Mouse (Mus musculus): Measurements from ENCODE around the gene Eva1b.

The Eva1b gene

DNA sequence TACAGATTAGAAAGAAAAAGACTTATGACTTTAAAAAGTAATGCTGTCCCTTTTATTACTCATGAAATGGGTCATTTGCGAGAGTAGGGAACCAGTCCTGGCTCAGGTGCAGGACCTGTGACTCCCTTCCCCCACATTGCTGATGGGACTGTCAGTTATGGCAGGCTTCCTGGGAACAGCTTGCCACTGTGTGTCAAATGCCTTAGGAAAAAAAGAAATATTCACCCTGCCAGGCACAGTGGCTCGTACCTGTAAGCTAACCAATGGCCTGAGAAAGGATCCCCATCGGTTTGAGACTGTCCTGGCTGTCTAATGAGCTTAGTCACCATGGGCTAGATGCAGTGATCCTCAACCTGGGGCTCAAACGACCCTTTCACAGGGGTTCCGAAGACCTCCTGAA lies 27.5 kb upstream of the Eva1b start:
- DNase-seq (ENCODE audit: low read depth, low spot score) = peak; percentile 96

DNA sequence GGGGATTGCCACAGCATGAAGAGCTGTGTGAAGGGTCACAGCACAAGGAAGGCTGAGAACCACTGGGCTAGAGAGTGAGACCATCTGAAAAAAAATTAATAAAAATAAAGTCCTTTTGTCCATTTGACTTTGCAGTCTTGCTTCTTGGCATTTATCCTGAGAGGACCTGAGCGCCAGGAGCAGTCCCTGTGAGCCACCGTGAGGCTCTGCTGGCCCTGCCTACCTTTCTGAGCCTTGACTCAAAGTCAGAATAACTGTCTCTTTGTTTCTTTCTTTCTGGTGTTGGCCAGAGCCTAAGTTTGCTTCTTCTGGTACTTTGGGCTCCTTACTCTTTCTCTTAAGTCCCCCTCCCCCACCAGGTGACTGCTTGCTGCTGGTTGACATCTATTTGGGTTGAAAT lies 27.0 kb upstream of the Eva1b start:
- DNase-seq (ENCODE audit: low read depth, low spot score) = peak; percentile 59

DNA sequence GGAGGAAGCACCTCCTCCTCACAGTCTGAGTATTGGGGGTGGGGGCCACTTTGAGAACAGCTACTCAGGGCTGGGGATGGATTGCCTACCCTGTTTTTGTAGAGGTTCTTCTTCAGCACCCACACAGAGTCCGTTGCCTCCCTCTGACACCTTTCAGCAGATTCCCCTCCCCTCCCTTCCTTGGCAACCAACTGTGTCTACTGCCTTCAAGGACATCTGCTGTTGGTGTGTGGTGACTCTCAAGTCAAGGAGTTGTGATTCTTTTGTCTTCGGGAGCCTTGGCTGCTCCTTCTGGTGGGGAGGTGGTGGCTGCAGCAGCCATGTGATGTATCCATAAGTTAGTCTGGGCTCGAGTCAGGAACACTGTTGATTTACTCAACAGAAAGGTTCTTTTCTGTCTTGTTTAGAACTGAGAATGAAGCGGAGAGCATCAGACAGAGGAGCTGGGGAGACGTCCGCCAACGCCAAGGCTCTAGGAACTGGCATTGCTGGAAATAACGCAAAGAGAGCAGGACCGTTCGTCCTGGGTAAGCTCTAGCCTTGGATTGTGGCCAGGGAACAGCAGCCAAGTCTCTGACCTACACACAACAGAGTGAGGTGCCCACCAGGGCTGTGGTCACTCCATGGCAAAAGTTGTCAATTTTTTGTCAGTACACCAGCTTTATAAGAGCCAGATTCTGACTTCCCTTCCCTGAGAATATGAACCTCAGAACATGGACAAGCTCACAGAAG lies 24.1 kb upstream of the Eva1b start:
- peak; percentile 88 for DNase-seq (ENCODE audit: low read depth, low spot score)

DNA sequence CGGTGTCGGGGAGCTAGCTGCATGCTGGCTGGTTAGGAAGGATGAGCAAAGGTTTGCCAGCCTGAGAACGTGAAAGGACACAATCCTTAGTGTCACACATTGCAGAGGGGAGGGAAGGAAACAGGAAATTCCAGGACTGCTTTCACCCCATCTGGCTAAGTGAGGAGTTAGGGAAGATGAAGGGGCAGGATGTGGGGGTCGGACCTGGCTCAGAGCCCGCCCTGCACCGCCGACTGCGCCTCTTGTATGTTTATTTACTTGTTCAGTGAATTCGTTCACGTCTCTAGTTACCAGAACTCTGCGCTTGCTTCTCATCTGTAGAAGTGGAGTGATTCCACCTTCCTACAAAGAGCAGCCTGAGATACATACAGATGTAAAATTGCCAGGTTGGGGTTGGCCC lies 17.0 kb upstream of the Eva1b start:
- DNase-seq (ENCODE audit: low read depth, low spot score) = no peak

DNA sequence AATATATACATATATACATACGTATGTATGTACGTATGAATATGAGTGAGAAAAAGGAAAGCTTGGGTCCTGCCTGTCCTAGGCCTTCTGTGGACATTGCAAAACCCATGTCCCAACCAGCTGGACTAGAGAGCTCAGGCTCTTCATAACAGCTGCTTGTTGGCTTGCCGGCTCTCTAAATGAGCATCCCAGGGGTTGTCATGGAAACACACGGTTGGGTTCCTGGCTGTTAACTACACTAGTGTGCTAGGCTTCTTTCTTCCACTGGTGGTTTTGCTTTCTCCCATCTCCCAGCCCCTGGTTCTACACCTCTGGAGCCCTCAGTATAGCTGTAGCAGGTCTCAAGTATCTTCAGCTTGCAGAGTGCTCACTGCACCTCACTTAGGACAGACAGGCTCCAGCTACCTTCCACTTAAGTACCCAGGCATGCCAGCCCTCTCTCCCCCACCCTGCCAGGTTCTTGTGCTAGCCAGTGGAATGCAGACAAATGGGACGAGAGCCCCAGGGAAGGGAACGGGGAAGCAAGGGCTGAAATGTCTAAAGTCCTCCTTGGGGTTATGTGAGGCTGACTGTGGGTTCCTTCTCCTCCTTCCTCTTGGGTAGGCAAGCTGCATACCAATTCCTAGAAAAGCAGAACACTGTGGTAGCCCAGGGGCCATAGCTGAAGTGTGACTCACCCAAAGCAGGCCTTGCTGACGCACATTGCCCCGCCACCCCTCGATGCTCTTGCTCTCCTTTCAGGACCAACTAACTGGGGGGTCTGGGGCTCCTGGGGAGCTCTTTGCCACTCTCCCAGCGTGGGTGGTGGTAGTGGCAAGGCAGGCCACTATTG lies 16.0 kb upstream of the Eva1b start:
- DNase-seq (ENCODE audit: low read depth, low spot score) = peak; percentile 83

DNA sequence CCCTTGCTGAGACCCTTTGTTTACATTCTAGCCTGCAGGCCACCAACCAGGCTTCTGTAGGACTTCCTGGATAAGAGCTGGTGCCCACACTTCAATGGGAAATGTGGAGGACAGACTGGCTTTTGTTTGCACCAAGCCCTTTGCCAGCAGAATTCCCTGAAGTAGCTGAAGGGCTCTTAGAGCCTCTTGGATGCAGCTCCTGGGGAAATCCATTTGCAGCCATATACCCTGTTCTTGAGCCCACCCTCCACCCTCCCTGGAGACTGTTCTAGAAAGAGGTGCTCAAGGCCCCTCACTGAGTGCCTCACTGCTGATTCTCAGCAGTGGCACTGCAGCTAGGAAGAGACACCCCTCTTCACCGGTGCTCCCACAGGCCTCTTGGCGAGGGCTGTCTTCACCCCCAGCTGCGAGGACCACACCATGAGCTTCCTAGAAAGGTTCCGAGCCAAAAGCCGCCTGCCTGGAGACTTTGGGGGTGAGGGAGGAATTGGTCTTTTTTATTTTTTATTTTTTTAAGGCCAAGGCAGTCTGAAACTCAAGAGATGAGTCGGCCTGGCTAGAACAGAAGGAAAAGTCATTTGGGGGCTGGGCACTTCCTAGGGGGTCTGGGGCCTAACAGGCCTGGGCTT lies 14.8 kb upstream of the Eva1b start:
- DNase-seq (ENCODE audit: low read depth, low spot score) = no peak

DNA sequence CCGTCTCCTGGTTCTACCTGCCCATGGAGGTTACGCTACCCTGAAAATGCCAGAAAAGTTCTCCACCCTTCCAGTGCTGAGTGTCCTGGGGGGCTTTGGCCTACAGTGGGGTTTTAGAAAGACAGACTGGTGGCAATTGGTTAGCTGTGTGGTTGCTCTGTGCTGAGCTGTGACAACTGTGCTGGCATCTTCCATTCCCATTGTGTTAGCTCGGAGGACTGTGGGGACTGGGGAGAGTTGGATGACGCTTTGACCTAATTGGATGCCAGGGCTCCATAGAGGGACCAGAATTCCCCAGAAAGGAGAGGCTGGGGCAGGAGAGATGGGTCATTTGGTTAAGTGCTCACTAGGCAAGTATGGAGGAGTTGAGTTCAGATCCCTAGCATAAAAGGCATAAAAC lies 13.3 kb upstream of the Eva1b start:
- DNase-seq (ENCODE audit: low read depth, low spot score) = peak; percentile 57

DNA sequence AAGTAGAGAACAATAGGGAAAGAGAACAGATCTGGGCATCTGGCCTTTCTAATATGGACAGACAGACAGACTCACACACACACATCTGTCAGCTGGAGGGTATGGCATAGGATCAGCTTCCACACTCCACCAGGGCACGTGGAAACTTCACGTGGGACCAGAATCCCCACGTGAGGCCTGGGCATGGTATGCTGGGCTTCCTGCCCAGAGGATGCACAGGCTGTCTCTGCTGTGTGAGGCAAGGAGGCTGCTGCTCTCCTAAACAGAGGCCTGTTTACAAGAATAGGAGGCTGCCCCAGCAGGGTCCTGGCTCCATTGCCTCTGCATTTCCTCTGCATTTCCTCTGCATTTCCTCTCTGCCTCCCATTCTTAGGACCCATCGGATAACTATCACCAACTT lies 12.9 kb upstream of the Eva1b start:
- DNase-seq (ENCODE audit: low read depth, low spot score) = peak; percentile 67

DNA sequence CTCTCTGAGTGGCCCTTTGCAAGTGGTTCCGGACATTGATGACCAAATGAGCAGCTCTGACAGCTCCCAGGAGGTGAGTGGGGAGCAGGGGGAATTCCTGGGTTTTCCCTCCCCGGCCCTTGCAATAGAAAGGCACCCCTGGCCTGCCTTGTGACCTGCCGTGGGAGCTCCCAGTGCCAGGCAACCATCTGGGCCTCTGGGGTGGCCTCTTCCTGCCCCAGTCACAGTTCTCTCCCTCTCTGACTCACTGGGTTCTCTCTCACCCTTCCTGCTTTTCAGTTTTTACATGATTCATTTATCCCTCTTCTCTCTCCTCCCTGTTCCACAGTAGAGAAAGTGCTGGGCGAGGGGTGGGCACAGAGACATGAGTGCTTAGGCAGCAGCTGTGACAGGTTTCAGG lies 9.8 kb upstream of the Eva1b start:
- DNase-seq (ENCODE audit: low read depth, low spot score) = no peak

DNA sequence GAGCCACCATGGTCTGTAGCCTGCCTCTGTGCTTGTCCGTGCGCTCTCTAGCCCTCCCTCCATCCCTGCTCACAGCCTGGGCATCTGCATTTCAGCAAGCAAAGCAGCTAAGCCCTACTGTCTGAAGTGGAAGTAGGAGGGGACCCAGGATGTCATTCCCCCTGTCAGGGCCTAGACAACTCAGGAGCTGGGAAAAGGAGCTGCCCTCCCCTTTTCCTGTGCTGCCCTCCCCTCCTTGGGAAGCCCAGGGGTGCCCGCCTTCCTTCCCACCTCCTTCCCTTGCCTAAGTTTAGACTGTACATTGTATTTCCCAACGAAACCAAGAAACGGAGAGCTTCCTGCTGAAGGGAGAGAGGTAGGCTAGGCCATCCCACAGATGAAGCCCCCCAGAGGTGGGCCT lies 6.5 kb upstream of the Eva1b start:
- DNase-seq (ENCODE audit: low read depth, low spot score) = no peak

DNA sequence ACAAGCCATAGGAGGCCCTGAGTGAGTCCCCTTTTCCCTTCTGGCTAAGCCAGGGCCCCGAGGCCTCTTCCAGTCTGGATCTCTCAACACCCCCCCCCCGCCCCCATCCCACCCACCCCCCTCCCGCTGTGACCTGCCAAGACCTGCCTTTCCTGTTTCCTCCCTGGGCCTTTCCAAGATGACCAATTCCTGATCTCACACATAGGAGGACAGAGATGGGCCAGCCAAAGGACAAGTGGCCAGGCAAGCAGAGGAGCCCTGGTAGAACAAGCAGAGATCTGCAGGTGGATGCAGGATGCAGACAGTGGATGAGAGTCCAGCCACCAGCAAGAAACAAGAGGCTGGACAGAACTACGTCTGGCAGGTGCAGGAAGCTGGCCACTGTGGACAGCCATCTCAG lies 2.1 kb upstream of the Eva1b start:
- DNase-seq (ENCODE audit: low read depth, low spot score) = no peak

DNA sequence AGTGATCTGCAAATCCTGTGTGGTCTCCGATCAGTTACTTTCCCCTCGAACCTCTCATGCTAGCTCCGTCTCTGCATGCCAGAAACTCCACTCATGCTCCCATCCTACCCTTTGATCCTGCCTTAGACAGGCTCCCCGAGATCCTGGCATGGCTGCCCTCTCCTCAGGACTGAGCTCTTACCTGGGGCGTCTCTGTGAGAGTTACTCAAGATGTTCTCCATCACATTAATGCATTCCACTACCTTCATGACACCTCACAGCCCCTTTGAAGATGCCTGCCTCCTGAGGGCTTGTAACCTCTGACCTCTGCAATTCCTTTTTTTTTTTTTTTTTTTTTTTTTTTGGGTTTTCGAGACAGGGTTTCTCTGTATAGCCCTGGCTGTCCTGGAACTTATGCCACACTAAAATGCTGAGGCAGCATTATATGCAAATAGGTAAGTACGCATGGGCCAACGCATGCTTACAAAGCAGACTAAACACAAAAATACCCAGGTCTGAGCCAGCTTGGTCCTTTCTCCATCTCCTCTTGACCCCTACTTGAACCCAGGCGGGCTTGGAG lies 491 bp upstream of the Eva1b start:
- DNase-seq (ENCODE audit: low read depth, low spot score) = no peak

DNA sequence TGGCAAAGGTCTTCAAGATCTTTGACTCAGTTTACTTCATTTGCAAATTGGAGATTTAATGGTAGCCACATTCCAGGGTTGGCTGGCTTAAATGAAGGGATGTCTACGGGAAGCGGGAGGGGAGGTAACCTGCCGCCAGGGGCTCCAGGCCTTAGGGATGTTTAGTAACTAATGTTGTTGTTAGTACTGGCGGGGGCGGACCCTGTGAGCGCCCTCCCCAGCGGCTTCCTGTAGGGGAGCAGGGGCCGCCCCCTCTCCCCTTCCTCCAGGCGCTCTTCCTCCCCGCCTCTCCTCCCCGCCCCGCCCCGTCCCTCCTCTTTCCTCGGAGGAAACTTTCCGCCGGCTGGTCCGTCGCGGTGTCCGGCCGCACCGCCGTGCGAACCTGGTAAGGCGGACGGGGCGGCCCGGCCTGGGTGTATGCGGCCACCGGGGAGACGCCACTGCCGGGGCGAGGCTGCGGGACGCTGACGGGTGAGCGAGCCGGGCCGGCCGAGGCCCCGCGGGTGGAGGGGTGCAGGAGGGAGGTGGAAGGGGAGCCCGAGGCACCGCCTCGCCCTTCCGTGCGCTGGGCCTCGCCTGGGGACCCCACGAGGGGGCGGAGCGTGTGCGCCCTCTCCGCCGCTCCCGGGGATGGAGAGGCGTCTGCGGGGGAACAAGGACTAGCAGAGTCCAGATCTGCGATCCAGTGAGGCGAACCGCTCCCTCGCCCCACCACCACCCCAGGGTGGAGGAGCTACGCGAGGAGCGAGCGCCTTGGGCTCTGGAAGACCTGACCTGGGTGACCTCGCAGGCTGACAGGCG lies 817 bp downstream of the Eva1b start:
- DNase-seq (ENCODE audit: low read depth, low spot score) = no peak

DNA sequence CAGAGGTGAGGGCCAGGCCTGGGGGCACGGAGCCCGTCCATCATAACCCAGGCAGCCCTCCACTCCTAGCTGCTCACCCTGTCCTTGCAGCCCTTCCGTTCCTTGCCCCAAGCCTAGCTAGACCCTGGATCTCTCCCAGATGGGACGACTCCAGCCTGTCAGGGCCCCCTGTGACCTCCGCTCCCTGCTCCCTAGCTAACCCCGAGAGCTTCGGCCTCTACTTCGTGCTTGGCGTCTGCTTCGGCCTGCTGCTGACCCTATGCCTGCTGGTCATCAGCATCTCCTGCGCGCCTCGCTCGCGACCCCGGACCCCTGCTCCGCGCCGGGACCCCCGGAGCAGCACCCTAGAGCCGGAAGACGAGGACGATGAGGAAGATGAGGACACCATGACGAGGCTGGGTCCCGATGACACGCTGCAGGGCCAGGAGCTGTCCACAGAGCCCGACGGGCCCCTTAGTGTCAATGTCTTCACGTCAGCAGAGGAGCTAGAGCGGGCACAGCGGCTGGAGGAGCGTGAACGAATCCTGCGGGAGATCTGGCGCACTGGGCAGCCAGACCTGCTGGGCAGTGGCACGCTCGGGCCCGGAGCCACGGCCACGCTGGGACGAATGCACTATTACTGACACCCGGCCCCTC lies 1.6 kb downstream of the Eva1b start:
- DNase-seq (ENCODE audit: low read depth, low spot score) = no peak

DNA sequence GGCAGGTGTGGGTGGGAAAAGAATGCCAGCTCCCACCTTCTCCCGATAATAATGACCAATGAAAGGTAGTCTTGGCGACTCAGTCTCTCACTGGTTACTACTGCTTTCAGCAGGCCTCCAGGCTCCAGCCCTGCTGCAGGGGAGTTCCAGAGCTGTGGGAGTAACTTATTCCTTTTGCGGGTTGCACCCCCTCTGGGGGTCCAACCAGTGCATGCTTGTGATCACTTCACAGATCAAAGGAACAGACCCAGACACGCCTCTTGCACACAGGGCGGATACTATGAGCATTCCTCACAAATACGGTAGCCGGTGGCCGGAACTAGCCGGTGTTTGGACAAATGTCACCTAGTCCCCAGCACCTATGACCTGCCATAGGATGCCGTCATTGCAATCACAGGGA lies 2.3 kb downstream of the Eva1b start:
- DNase-seq (ENCODE audit: low read depth, low spot score) = no peak

DNA sequence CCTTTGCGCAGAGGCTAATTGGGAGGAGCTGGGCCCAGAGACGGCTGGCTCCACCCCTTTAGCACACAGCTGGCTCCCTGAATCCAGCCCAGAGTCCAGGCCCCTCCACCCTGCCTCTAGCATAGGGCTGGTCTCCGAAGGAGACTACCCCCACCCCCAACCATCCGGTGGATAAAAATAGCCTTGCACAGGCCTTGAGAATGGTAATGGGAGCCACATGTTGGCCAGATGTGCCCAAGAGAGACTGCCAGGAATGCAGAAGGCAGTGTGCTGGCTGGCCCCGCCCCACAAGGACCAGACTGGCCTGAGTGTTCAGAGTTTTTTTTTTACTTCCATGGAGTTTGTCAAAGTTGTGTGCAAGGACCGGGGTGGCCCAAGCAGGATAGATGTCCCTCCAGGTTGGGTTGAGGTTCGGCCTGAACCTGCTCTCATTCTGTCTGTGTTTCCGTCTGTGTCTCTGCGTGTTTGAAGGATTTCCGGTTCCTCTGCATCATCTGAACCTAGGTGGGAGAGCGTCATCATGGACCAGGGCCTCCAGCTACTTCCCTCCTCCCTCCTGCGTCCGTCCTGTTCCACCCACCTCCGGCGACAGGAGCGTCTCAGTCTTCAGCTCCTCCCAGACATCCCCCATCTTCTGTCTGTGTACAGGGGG lies 2.9 kb downstream of the Eva1b start:
- no peak for DNase-seq (ENCODE audit: low read depth, low spot score)

DNA sequence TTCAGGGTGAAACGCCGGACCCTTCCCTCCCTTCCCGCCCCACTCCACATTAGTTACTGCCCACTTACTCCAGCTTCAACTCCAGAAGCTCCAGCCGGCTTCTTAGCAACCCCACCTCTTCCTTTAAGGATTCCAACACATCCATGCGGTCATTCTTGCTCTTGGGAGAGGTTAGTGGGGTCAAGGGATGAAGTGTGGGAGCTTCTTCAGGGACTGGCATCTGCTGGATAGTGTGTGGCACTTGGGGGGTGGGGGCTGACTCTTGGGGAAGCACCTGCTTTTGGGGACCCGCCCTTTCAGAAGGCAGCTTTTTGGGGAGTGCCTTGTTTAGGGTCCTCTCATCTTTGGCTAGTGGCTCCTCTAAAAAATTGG lies 3.4 kb downstream of the Eva1b start:
- no peak for DNase-seq (ENCODE audit: low read depth, low spot score)

DNA sequence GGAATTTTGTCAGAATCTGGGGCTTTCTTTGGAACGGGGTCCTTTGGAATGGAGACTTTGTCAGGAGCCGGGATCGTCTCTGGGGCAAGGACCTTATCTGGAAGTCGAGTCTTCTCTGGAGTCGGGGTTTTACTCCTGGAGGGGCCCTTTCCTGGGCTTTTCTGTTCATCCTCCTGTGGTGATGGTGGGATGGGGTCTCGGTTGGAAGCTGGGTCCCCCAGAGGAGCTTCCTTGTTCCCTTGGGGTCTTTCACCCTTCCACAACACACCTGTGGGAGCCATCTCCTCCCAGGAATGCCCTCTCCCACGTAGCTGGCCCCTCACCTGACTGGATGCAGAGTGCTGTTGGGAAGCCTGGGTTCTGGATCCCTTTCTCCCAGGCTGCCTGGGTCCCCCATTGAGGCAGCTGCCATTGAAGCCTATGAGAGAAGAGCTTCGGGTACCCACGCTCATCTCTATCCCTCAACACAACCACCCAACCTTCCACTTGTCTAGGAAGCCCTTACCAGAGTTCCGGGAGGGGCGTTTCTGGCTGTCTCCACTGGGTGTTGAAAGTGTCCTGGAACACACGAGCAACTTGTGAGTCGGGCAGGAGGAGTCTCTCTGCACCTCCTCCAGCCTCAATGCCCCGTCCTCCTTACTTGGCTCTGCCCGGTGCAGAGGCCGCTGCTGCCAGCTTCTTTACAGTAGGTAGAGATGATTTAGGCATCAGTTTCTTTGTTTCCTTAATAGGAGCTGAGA lies 4.3 kb downstream of the Eva1b start:
- DNase-seq (ENCODE audit: low read depth, low spot score) = no peak

DNA sequence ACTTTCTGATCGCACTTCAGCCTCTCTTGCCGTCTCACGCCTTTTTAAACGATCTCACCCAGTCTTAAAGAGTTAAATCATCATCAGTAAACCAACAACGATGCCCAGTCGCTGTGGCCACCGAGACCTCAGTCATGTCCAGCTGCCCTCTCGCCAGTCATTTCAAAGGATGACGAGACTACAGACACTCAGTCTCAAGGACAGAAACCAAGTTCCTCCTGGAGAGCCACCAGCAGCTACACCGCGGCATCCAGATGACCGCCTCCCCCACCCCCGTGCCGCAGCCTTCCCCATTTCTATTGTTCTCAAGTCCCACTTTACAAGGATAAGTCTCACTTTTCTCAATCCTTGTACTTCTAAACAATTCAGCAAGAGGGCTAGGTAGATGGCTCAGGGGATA lies 5.3 kb downstream of the Eva1b start:
- no peak for DNase-seq (ENCODE audit: low read depth, low spot score)

DNA sequence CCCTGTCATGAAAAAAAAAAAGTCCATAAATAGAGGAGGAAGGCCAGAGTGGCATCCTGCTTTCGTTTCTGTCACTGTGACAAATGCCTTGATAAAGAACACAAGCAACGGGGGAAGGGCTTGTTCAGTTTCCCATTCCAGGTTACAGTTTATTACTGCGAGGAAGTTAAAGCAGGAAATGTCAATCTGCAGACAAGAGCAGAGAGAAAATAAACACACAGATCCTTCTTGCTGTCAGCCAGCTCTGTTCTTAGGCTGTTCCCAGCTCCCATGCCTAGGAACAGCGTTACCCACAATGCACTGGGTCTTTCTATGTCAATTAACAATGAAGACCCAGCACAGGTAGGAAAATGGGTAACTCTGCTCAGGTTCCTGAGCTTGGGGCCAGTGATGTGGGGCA lies 7.6 kb downstream of the Eva1b start:
- DNase-seq (ENCODE audit: low read depth, low spot score) = no peak

Measured in brain, adult 2 months (tissue).